In genomic region chr6:34902578-34902977, GRCm38 (mm10) we compare ENCODE assay signal across 22 mouse cellular contexts. TPM values are rescaled to one million over a fixed set of nuclear protein-coding genes. Genes with fewer than 3 reads are reported as not detected.
DNase-seq lines count a peak whose midpoint lies in the region; ATAC-seq lines count a peak whose summit lies in the region.
"Had no signal": no experiment of that assay in that cellular context is flagged by ENCODE, and none has a peak within 500 bp of the region (broad histone marks: within the 10 kb centered on the region; RNA-seq: fewer than 3 reads in every experiment).

No protein-coding gene starts in this region.

- intact Hi-C loops in heart, postnatal 25 days (cut with DNase I), result no loop called here

- peak overlapping the region; percentile 55 for H3K9ac ChIP-seq in heart, embryonic 13.5 days
- 0 out of 2 replicates have a peak overlapping the region, but pooled peaks have one; percentile 11 for H3K9ac ChIP-seq in liver, embryonic 13.5 days
- no peak overlapping the region for H3K9ac ChIP-seq in liver, embryonic 12.5 days
- H3K9ac ChIP-seq in lung, embryonic 15.5 days, result no peak overlapping the region
- H3K9ac ChIP-seq in stomach, embryonic 15.5 days, result no peak overlapping the region
- H3K9ac ChIP-seq: hindbrain, embryonic 15.5 days; limb, embryonic 12.5 days; midbrain, embryonic 13.5 days had no signal

- ATAC-seq in heart, embryonic 13.5 days (ENCODE audit: extremely low read depth, insufficient number of reproducible peaks, low FRiP score, low TSS enrichment), result no peak
- ATAC-seq in liver, embryonic 13.5 days (ENCODE audit: low read depth), result no peak
- ATAC-seq in liver, embryonic 12.5 days, result no peak
- ATAC-seq in lung, embryonic 15.5 days (ENCODE audit: borderline replicate concordance, extremely low read depth, low FRiP score, low TSS enrichment), result peak; percentile 12
- peak; percentile 34; the same call in 1 of the 2 replicates for ATAC-seq in stomach, embryonic 15.5 days (ENCODE audit: insufficient read depth, low FRiP score, low read depth)
- ATAC-seq: forebrain, embryonic 14.5 days; midbrain, embryonic 13.5 days had no signal

- peaks cover 72% of the 10 kb centered on the region for H3K4me1 ChIP-seq in heart, embryonic 13.5 days
- H3K4me1 ChIP-seq in liver, embryonic 13.5 days (replicated peaks), result peaks cover 65% of the 10 kb centered on the region
- H3K4me1 ChIP-seq in liver, embryonic 12.5 days, result peaks cover 61% of the 10 kb centered on the region
- H3K4me1 ChIP-seq in lung, embryonic 15.5 days, result peaks cover 44% of the 10 kb centered on the region
- H3K4me1 ChIP-seq in stomach, embryonic 15.5 days, result peaks cover 6% of the 10 kb centered on the region; the same call in 1 of the 2 replicates
- H3K4me1 ChIP-seq: limb, embryonic 12.5 days had no signal

- no peaks in the 10 kb centered on the region for H3K27me3 ChIP-seq in heart, embryonic 13.5 days (replicated peaks)
- H3K27me3 ChIP-seq in liver, embryonic 13.5 days, result no peaks in the 10 kb centered on the region
- H3K27me3 ChIP-seq in liver, embryonic 12.5 days (replicated peaks), result no peaks in the 10 kb centered on the region
- no peaks in the 10 kb centered on the region for H3K27me3 ChIP-seq in lung, embryonic 15.5 days
- H3K27me3 ChIP-seq in stomach, embryonic 15.5 days (replicated peaks), result no peaks in the 10 kb centered on the region
- H3K27me3 ChIP-seq: hindbrain, embryonic 15.5 days; limb, embryonic 12.5 days; midbrain, embryonic 13.5 days had no signal

- no peak for DNase-seq in heart, postnatal 25 days (ENCODE audit: low spot score)
- DNase-seq in liver, embryonic 13.5 days, result no peak
- no peak for DNase-seq in cerebellum, postnatal 4 days (ENCODE audit: low spot score in 2 of 2)
- DNase-seq in layer of hippocampus, adult 8-10 months (ENCODE audit: low spot score in 2 of 2), result no peak
- DNase-seq: adrenal gland, postnatal 14 days; cerebellum, adult 9-10 months; kidney, adult 8-10 months; right cerebral cortex, adult 18-20 months had no signal

- no peaks in the 10 kb centered on the region for H3K9me3 ChIP-seq in heart, embryonic 13.5 days
- no peaks in the 10 kb centered on the region for H3K9me3 ChIP-seq in liver, embryonic 13.5 days (replicated peaks)
- H3K9me3 ChIP-seq in liver, embryonic 12.5 days (replicated peaks), result no peaks in the 10 kb centered on the region
- no peaks in the 10 kb centered on the region for H3K9me3 ChIP-seq in lung, embryonic 15.5 days
- H3K9me3 ChIP-seq in stomach, embryonic 15.5 days, result no peaks in the 10 kb centered on the region
- H3K9me3 ChIP-seq: hindbrain, embryonic 15.5 days; limb, embryonic 12.5 days; midbrain, embryonic 13.5 days had no signal

- H3K4me3 ChIP-seq in heart, embryonic 13.5 days, result no peak overlapping the region
- H3K4me3 ChIP-seq in liver, embryonic 13.5 days (replicated peaks), result no peak overlapping the region
- no peak overlapping the region for H3K4me3 ChIP-seq in liver, embryonic 12.5 days
- no peak overlapping the region for H3K4me3 ChIP-seq in lung, embryonic 15.5 days
- H3K4me3 ChIP-seq in stomach, embryonic 15.5 days (replicated peaks), result no peak overlapping the region
- H3K4me3 ChIP-seq: hindbrain, embryonic 15.5 days; left cerebral cortex, adult 2 months; limb, embryonic 12.5 days; midbrain, embryonic 13.5 days; myocyte had no signal

- peak overlapping the region; percentile 82 for H3K27ac ChIP-seq in heart, embryonic 13.5 days (replicated peaks)
- H3K27ac ChIP-seq in liver, embryonic 13.5 days, result no peak overlapping the region
- H3K27ac ChIP-seq in liver, embryonic 12.5 days, result no peak overlapping the region
- peak overlapping the region; percentile 87 for H3K27ac ChIP-seq in lung, embryonic 15.5 days
- H3K27ac ChIP-seq in stomach, embryonic 15.5 days, result peak overlapping the region; percentile 44; the same call in 1 of the 2 replicates
- H3K27ac ChIP-seq: hindbrain, embryonic 15.5 days; left cerebral cortex, adult 2 months; limb, embryonic 12.5 days; midbrain, embryonic 13.5 days had no signal

- H3K36me3 ChIP-seq in heart, embryonic 13.5 days, result peaks cover 87% of the 10 kb centered on the region
- peaks cover 93% of the 10 kb centered on the region for H3K36me3 ChIP-seq in liver, embryonic 13.5 days
- H3K36me3 ChIP-seq in liver, embryonic 12.5 days, result peaks cover 96% of the 10 kb centered on the region
- H3K36me3 ChIP-seq in lung, embryonic 15.5 days, result peaks cover 58% of the 10 kb centered on the region
- peaks cover 17% of the 10 kb centered on the region; the same call in 1 of the 2 replicates for H3K36me3 ChIP-seq in stomach, embryonic 15.5 days

- WGBS in heart, embryonic 13.5 days, result 72% methylated on average over 7 of the region's 7 CpGs
- 85% methylated on average over 7 of the region's 7 CpGs for WGBS in liver, embryonic 13.5 days (ENCODE audit: insufficient replicate concordance)
- 86% methylated on average over 7 of the region's 7 CpGs for WGBS in liver, embryonic 12.5 days (ENCODE audit: insufficient replicate concordance)
- WGBS in lung, embryonic 15.5 days, result 60% methylated on average over 7 of the region's 7 CpGs
- WGBS in stomach, embryonic 15.5 days, result 68% methylated on average over 7 of the region's 7 CpGs

- peak overlapping the region; percentile 47 for H3K4me2 ChIP-seq in heart, embryonic 13.5 days
- no peak overlapping the region for H3K4me2 ChIP-seq in liver, embryonic 13.5 days
- no peak overlapping the region for H3K4me2 ChIP-seq in liver, embryonic 12.5 days
- H3K4me2 ChIP-seq in lung, embryonic 15.5 days, result peak overlapping the region; percentile 46
- H3K4me2 ChIP-seq in stomach, embryonic 15.5 days, result peak overlapping the region; percentile 23; the same call in 1 of the 2 replicates
- H3K4me2 ChIP-seq: hindbrain, embryonic 15.5 days; limb, embryonic 12.5 days; midbrain, embryonic 13.5 days had no signal

RNA-seq across cellular contexts. Expression of gene Wdr91, which starts 8.1 kb away (rescaled TPM):
- 9.4 and 11.2 TPM in 2 replicates for polyA plus RNA-seq in heart, embryonic 13.5 days (2015; fragmentation: Nextera tagmentation; extraction: Ambion mirVana)
- 10 to 100 TPM; 12.0 to 13.5 TPM for total RNA-seq in heart, postnatal 25 days (2021)
- 12.3 and 13.8 TPM in 2 replicates for polyA plus RNA-seq in liver, embryonic 13.5 days (2015; fragmentation: Nextera tagmentation; extraction: Ambion mirVana)
- 14.2 and 18.6 TPM in 2 replicates for polyA plus RNA-seq in liver, embryonic 12.5 days (2016; fragmentation: Nextera tagmentation; extraction: Ambion mirVana)
- polyA plus RNA-seq in lung, embryonic 15.5 days (2015; fragmentation: Nextera tagmentation; extraction: Ambion mirVana), result 15.8 and 17.2 TPM in 2 replicates
- 9.0 and 9.1 TPM in 2 replicates for polyA plus RNA-seq in stomach, embryonic 15.5 days (2015; fragmentation: Nextera tagmentation; extraction: Ambion mirVana)
- 10 to 100 TPM; 35.0 to 38.8 (median 37.4) TPM for total RNA-seq in layer of hippocampus, adult 8-10 months (2022)

RNA-seq across cellular contexts. Expression of gene Stra8, which starts 17.4 kb away (rescaled TPM):
- polyA plus RNA-seq in heart, embryonic 13.5 days (2015; fragmentation: Nextera tagmentation; extraction: Ambion mirVana), result not detected in 2 replicates
- total RNA-seq in heart, postnatal 25 days (2021), result not detected
- polyA plus RNA-seq in liver, embryonic 13.5 days (2015; fragmentation: Nextera tagmentation; extraction: Ambion mirVana), result not detected in 2 replicates
- polyA plus RNA-seq in liver, embryonic 12.5 days (2016; fragmentation: Nextera tagmentation; extraction: Ambion mirVana), result not detected in 2 replicates
- polyA plus RNA-seq in lung, embryonic 15.5 days (2015; fragmentation: Nextera tagmentation; extraction: Ambion mirVana), result not detected in 2 replicates
- polyA plus RNA-seq in stomach, embryonic 15.5 days (2015; fragmentation: Nextera tagmentation; extraction: Ambion mirVana), result not detected in 2 replicates
- total RNA-seq in layer of hippocampus, adult 8-10 months (2022), result not detected
- total RNA-seq: adrenal gland, postnatal 14 days; granulocyte monocyte progenitor cell, adult 5-6 weeks; left cerebral cortex, adult 2 months; MEL; neutrophil, adult 5-6 weeks had no signal
- polyA plus RNA-seq: C2C12; forebrain, embryonic 14.5 days; hindbrain, embryonic 15.5 days; limb, embryonic 12.5 days; midbrain, embryonic 13.5 days; myocyte had no signal

RNA-seq across cellular contexts. Expression of gene Cyren, which starts 24.7 kb away (rescaled TPM):
- polyA plus RNA-seq in heart, embryonic 13.5 days (2015; fragmentation: Nextera tagmentation; extraction: Ambion mirVana), result 8.6 and 9.2 TPM in 2 replicates
- total RNA-seq in heart, postnatal 25 days (2021), result 1 to 10 TPM; 3.8 to 4.1 TPM
- 10.5 and 10.6 TPM in 2 replicates for polyA plus RNA-seq in liver, embryonic 13.5 days (2015; fragmentation: Nextera tagmentation; extraction: Ambion mirVana)
- 16.0 and 16.5 TPM in 2 replicates for polyA plus RNA-seq in liver, embryonic 12.5 days (2016; fragmentation: Nextera tagmentation; extraction: Ambion mirVana)
- polyA plus RNA-seq in lung, embryonic 15.5 days (2015; fragmentation: Nextera tagmentation; extraction: Ambion mirVana), result 21.6 and 22.4 TPM in 2 replicates
- polyA plus RNA-seq in stomach, embryonic 15.5 days (2015; fragmentation: Nextera tagmentation; extraction: Ambion mirVana), result 12.5 and 12.6 TPM in 2 replicates
- 1 to 10 TPM; 4.3 to 6.2 (median 5.3) TPM for total RNA-seq in layer of hippocampus, adult 8-10 months (2022)

RNA-seq across cellular contexts. Expression of gene Tmem140, which starts 39.6 kb away (rescaled TPM):
- 0.92 and 1.5 TPM in 2 replicates for polyA plus RNA-seq in heart, embryonic 13.5 days (2015; fragmentation: Nextera tagmentation; extraction: Ambion mirVana)
- 10 to 100 TPM; 20.0 to 25.3 TPM for total RNA-seq in heart, postnatal 25 days (2021)
- polyA plus RNA-seq in liver, embryonic 13.5 days (2015; fragmentation: Nextera tagmentation; extraction: Ambion mirVana), result 2.4 and 2.7 TPM in 2 replicates
- 2.6 and 3.7 TPM in 2 replicates for polyA plus RNA-seq in liver, embryonic 12.5 days (2016; fragmentation: Nextera tagmentation; extraction: Ambion mirVana)
- 4.9 and 5.4 TPM in 2 replicates for polyA plus RNA-seq in lung, embryonic 15.5 days (2015; fragmentation: Nextera tagmentation; extraction: Ambion mirVana)
- polyA plus RNA-seq in stomach, embryonic 15.5 days (2015; fragmentation: Nextera tagmentation; extraction: Ambion mirVana), result 1.8 and 2.5 TPM in 2 replicates
- 1 to 10 TPM; 4.3 to 5.9 (median 5.0) TPM for total RNA-seq in layer of hippocampus, adult 8-10 months (2022)

Comparison
In these comparisons a context has a peak if more than half of its experiments do, and no peak if none do; other contexts are left out.
1. H3K9ac ChIP-seq: peak in heart, embryonic 13.5 days (single experiment) and liver, embryonic 13.5 days (single experiment); none in liver, embryonic 12.5 days (single experiment), lung, embryonic 15.5 days (single experiment) and stomach, embryonic 15.5 days (single experiment).
2. ATAC-seq: peak in lung, embryonic 15.5 days (single experiment) and stomach, embryonic 15.5 days (single experiment); none in heart, embryonic 13.5 days (single experiment), liver, embryonic 13.5 days (single experiment) and liver, embryonic 12.5 days (single experiment).
3. H3K27ac ChIP-seq: peak in heart, embryonic 13.5 days (single experiment), lung, embryonic 15.5 days (single experiment) and stomach, embryonic 15.5 days (single experiment); none in liver, embryonic 13.5 days (single experiment) and liver, embryonic 12.5 days (single experiment).
4. H3K4me2 ChIP-seq: peak in heart, embryonic 13.5 days (single experiment), lung, embryonic 15.5 days (single experiment) and stomach, embryonic 15.5 days (single experiment); none in liver, embryonic 13.5 days (single experiment) and liver, embryonic 12.5 days (single experiment).